Mouse (Mus musculus) forebrain, embryonic 11.5 days (tissue): ENCODE results near the gene Rab11fip4. TPM values are rescaled to one million over a fixed set of nuclear protein-coding genes. Genes with fewer than 3 reads are reported as not detected.

Experiments
- ATAC-seq: fragments of 200-750 bp; cut with Nextera tagmentation; replicated peaks from 2 replicates; pipeline ENCODE4 v1.8.0; 2017; ENCODE audit warnings: moderate TSS enrichment; ENCODE audit not compliant: low FRiP score
- DNase-seq: peaks from one replicate; pipeline ENCODE4 v3.0.0-alpha.2; 2017; ENCODE audit warnings: low spot score
- H3K27ac ChIP-seq: fragments of 300-500 bp; sonication (generic); 2 replicates; pipeline ENCODE4 v1.5.1; 2014; ENCODE audit warnings: low read depth, low read length
- H3K27me3 ChIP-seq: fragments of 300-500 bp; sonication (generic); 2 replicates; pipeline ENCODE4 v1.6.1; 2014; ENCODE audit warnings: mild to moderate bottlenecking, low read length, mixed read lengths; ENCODE audit not compliant: control insufficient read depth, insufficient read depth
- H3K36me3 ChIP-seq: fragments of 300-500 bp; sonication (generic); 2 replicates; pipeline ENCODE4 v1.6.1; 2014; ENCODE audit warnings: mild to moderate bottlenecking, low read length, moderate library complexity, mixed read lengths; ENCODE audit not compliant: control insufficient read depth, insufficient read depth
- H3K4me1 ChIP-seq: fragments of 300-500 bp; sonication (generic); replicated peaks from 2 replicates; pipeline ENCODE4 v1.6.1; 2014; ENCODE audit warnings: low read length, mixed read lengths; ENCODE audit not compliant: control insufficient read depth, insufficient read depth
- H3K4me2 ChIP-seq: fragments of 300-500 bp; sonication (generic); 2 replicates; pipeline ENCODE4 v1.6.1; 2014; ENCODE audit warnings: low read depth, mild to moderate bottlenecking, low read length, moderate library complexity, mixed read lengths; ENCODE audit not compliant: severe bottlenecking
- H3K4me3 ChIP-seq: fragments of 300-500 bp; sonication (generic); 2 replicates; pipeline ENCODE4 v1.5.1; 2014; ENCODE audit warnings: low read depth, low read length
- H3K9ac ChIP-seq: fragments of 300-500 bp; sonication (generic); 2 replicates; pipeline ENCODE4 v1.6.1; 2014; ENCODE audit warnings: low read length
- H3K9me3 ChIP-seq: fragments of 300-500 bp; sonication (generic); 2 replicates; pipeline ENCODE4 v1.6.1; 2016; ENCODE audit warnings: low read length, mixed read lengths; ENCODE audit not compliant: control insufficient read depth
- WGBS: fragments of 180-500 bp; shearing (Covaris S2); extraction: QIAGEN DNeasy Blood & Tissue Kit; methylation state at CpG from one replicate; pipeline ENCODE4 v1.1.7; 2014; 5-methylcytosine and 5-hydroxymethylcytosine counted together
- polyA plus RNA-seq: library from polyadenylated mRNA; unstranded; fragments of >200 nt; fragmentation: Nextera tagmentation; extraction: Ambion mirVana; gene quantifications from 2 replicates; pipeline ENCODE4 v1.2.1, GENCODE M21; 2014

The Rab11fip4 gene
- polyA plus RNA-seq, 1 experiment from 2014 or later, result 16.0 TPM

GRCm38 (mm10) chr11:79652921-79653575 is 62.0 kb downstream of the Rab11fip4 start:
- H3K4me2 ChIP-seq, result no peak overlapping the region
- WGBS, result 86% methylated on average over 20 of the region's 20 CpGs
- no peak for DNase-seq
- H3K4me3 ChIP-seq, result no peak overlapping the region
- no peak overlapping the region for H3K9ac ChIP-seq
- peaks cover 6% of the 10 kb centered on the region for H3K4me1 ChIP-seq
- H3K27ac ChIP-seq, result no peak overlapping the region
- no peaks in the 10 kb centered on the region for H3K27me3 ChIP-seq
- H3K36me3 ChIP-seq, result no peaks in the 10 kb centered on the region
- H3K9me3 ChIP-seq, result no peaks in the 10 kb centered on the region
- ATAC-seq, result no peak

- H3K4me2 ChIP-seq, result no peak overlapping the region
- H3K36me3 ChIP-seq, result no peaks in the 10 kb centered on the region
- 91% methylated on average over 4 of the region's 4 CpGs for WGBS
- H3K27me3 ChIP-seq, result no peaks in the 10 kb centered on the region
- no peak for ATAC-seq
- no peak overlapping the region for H3K4me3 ChIP-seq
- no peak for DNase-seq
- H3K27ac ChIP-seq, result no peak overlapping the region
- H3K9me3 ChIP-seq, result no peaks in the 10 kb centered on the region
- H3K9ac ChIP-seq, result no peak overlapping the region
- H3K4me1 ChIP-seq, result peaks cover 6% of the 10 kb centered on the region
Observed at GRCm38 (mm10) chr11:79654407-79654831, 63.4 kb downstream of the Rab11fip4 start.

- no peak for ATAC-seq
- no peaks in the 10 kb centered on the region for H3K27me3 ChIP-seq
- H3K36me3 ChIP-seq, result no peaks in the 10 kb centered on the region
- no peak for DNase-seq
- peaks cover 2% of the 10 kb centered on the region; the same call in 1 of the 2 replicates for H3K4me1 ChIP-seq
- no peak overlapping the region for H3K4me3 ChIP-seq
- no peaks in the 10 kb centered on the region for H3K9me3 ChIP-seq
- H3K9ac ChIP-seq, result no peak overlapping the region
- H3K4me2 ChIP-seq, result no peak overlapping the region
- 88% methylated on average over 7 of the region's 7 CpGs for WGBS
- H3K27ac ChIP-seq, result no peak overlapping the region
Observed at GRCm38 (mm10) chr11:79655592-79655991, 64.6 kb downstream of the Rab11fip4 start.

- H3K36me3 ChIP-seq, result no peaks in the 10 kb centered on the region
- no peak overlapping the region for H3K9ac ChIP-seq
- no peak overlapping the region for H3K4me3 ChIP-seq
- no peak overlapping the region for H3K27ac ChIP-seq
- ATAC-seq (no peak), DNase-seq (no peak)
- H3K4me1 ChIP-seq, result peaks cover 2% of the 10 kb centered on the region; the same call in 1 of the 2 replicates
- H3K9me3 ChIP-seq, result no peaks in the 10 kb centered on the region
- H3K4me2 ChIP-seq, result no peak overlapping the region
- H3K27me3 ChIP-seq, result no peaks in the 10 kb centered on the region
- 95% methylated on average over 1 of the region's 1 CpGs for WGBS
Observed at GRCm38 (mm10) chr11:79656491-79656890, 65.5 kb downstream of the Rab11fip4 start.

GRCm38 (mm10) chr11:79657053-79657452 is 66.0 kb downstream of the Rab11fip4 start:
- Histone ChIP-seq H3K36me3 (no peaks in the 10 kb centered on the region), H3K9ac (no peak overlapping the region), H3K4me1 (peaks cover 7% of the 10 kb centered on the region), H3K4me2 (no peak overlapping the region), H3K9me3 (no peaks in the 10 kb centered on the region), H3K27ac (no peak overlapping the region), H3K4me3 (no peak overlapping the region), H3K27me3 (no peaks in the 10 kb centered on the region)
- 81% methylated on average over 5 of the region's 5 CpGs for WGBS
- ATAC-seq (no peak), DNase-seq (no peak)

GRCm38 (mm10) chr11:79658205-79658825 is 67.3 kb downstream of the Rab11fip4 start:
- no peak overlapping the region for H3K27ac ChIP-seq
- DNase-seq, result no peak
- no peaks in the 10 kb centered on the region for H3K27me3 ChIP-seq
- no peak for ATAC-seq
- peaks cover 12% of the 10 kb centered on the region for H3K4me1 ChIP-seq
- no peak overlapping the region for H3K9ac ChIP-seq
- no peak overlapping the region for H3K4me2 ChIP-seq
- no peak overlapping the region for H3K4me3 ChIP-seq
- no peaks in the 10 kb centered on the region for H3K36me3 ChIP-seq
- no peaks in the 10 kb centered on the region for H3K9me3 ChIP-seq
- 93% methylated on average over 10 of the region's 10 CpGs for WGBS

- Histone ChIP-seq H3K36me3 (no peaks in the 10 kb centered on the region), H3K27me3 (no peaks in the 10 kb centered on the region), H3K27ac (no peak overlapping the region; the same call in 1 of the 2 replicates), H3K4me1 (peaks cover 12% of the 10 kb centered on the region), H3K4me3 (peak overlapping the region; percentile 60), H3K9me3 (no peaks in the 10 kb centered on the region), H3K9ac (peak overlapping the region; percentile 78), H3K4me2 (peak overlapping the region; percentile 96)
- ATAC-seq (peak; percentile 87), DNase-seq (peak; percentile 94)
- under 1% methylated on average over 66 of the region's 69 CpGs for WGBS
Observed at GRCm38 (mm10) chr11:79660361-79661205, 69.6 kb downstream of the Rab11fip4 start.

- Histone ChIP-seq H3K9me3 (no peaks in the 10 kb centered on the region), H3K4me1 (peaks cover 13% of the 10 kb centered on the region), H3K4me2 (peak overlapping the region; percentile 96), H3K27me3 (no peaks in the 10 kb centered on the region), H3K4me3 (peak overlapping the region; percentile 60; the same call in 1 of the 2 replicates), H3K27ac (no peak overlapping the region), H3K36me3 (no peaks in the 10 kb centered on the region), H3K9ac (peak overlapping the region; percentile 12; the same call in 1 of the 2 replicates)
- DNase-seq (no peak), ATAC-seq (no peak)
- 44% methylated on average over 6 of the region's 6 CpGs for WGBS
Observed at GRCm38 (mm10) chr11:79661877-79662545, 71.0 kb downstream of the Rab11fip4 start.
